Mouse (Mus musculus) thymus, adult 2 months (tissue): ENCODE data around the gene Ecpas. TPM values are rescaled to one million over a fixed set of nuclear protein-coding genes. Genes with fewer than 3 reads are reported as not detected.
A peak's percentile ranks its signal among the peaks of the same experiment; 100 is the strongest.

Experiments
- DNase-seq: peaks from one replicate; pipeline ENCODE4 v3.0.0; 2021
- H3K27ac ChIP-seq: fragments of 200-500 bp; 2 replicates; pipeline ENCODE4 v1.5.1; 2012; ENCODE audit warnings: low read length, control low read depth; ENCODE audit not compliant: control insufficient read depth, insufficient read depth
- H3K27me3 ChIP-seq: fragments of 200-500 bp; 2 replicates; pipeline ENCODE4 v1.6.1; 2012; ENCODE audit warnings: mild to moderate bottlenecking, low read length, moderate library complexity, mixed read lengths; ENCODE audit not compliant: control insufficient read depth, insufficient read depth
- H3K36me3 ChIP-seq: fragments of 200-500 bp; 2 replicates; pipeline ENCODE4 v1.6.1; 2012; ENCODE audit warnings: mild to moderate bottlenecking, low read length, moderate library complexity; ENCODE audit not compliant: control insufficient read depth, insufficient read depth
- H3K4me1 ChIP-seq: fragments of 200-500 bp; replicated peaks from 2 replicates; pipeline ENCODE4 v1.6.1; 2012; ENCODE audit warnings: low read length; ENCODE audit not compliant: control insufficient read depth, insufficient read depth
- H3K4me3 ChIP-seq: fragments of 200-500 bp; 2 replicates; pipeline ENCODE4 v1.5.1; 2012; ENCODE audit warnings: mild to moderate bottlenecking, low read length, control low read depth, moderate library complexity; ENCODE audit not compliant: control insufficient read depth, insufficient read depth
- CTCF ChIP-seq: fragments of 200-500 bp; IDR thresholded peaks from 2 replicates; pipeline ENCODE4 v1.5.1; 2012; ENCODE audit warnings: mild to moderate bottlenecking, control low read depth, low read length, moderate library complexity, borderline replicate concordance; ENCODE audit not compliant: control insufficient read depth, poor library complexity, insufficient read depth; ENCODE audit errors: extremely low read depth
- POLR2A ChIP-seq: fragments of 200-500 bp; IDR thresholded peaks from 2 replicates; pipeline ENCODE4 v1.6.1; 2012; ENCODE audit warnings: mild to moderate bottlenecking, low read length, control low read depth, moderate library complexity; ENCODE audit not compliant: control insufficient read depth, poor library complexity, insufficient read depth; ENCODE audit errors: extremely low read depth
- WGBS: fragments of 180-500 bp; shearing (Covaris S2); methylation state at CpG from one replicate; pipeline ENCODE4 v1.1.7; 2018; 5-methylcytosine and 5-hydroxymethylcytosine counted together
- polyA plus RNA-seq: library from polyadenylated mRNA; depleted of rRNA; stranded (reverse); fragments of >200 nt; gene quantifications from 2 replicates; pipeline ENCODE4 v1.2.3, GENCODE M21; 2012

Gene Ecpas
- polyA plus RNA-seq, 1 experiment = 30.6 TPM

- peak; percentile 48 for DNase-seq
- no peaks in the 10 kb centered on the region for H3K36me3 ChIP-seq
- no peaks in the 10 kb centered on the region; the same call in 1 of the 2 replicates for H3K27me3 ChIP-seq
- WGBS = 3% methylated on average over 50 of the region's 50 CpGs
- TF ChIP-seq POLR2A (no peak), CTCF (0 out of 2 replicates have a peak, but pooled peaks have one; percentile 31)
- H3K4me1 ChIP-seq = peaks cover 14% of the 10 kb centered on the region
- H3K27ac ChIP-seq = no peak within 1 kb of the TSS
- H3K4me3 ChIP-seq = peak within 1 kb of the TSS; percentile 54
These were observed 31.1 kb upstream of the Ecpas start, which contains the start of gene Zkscan16 for GRCm38 (mm10) chr4:58943420-58944205. Gene Zkscan16, plus strand, starts transcription at chr4:58943628.

GRCm38 (mm10) chr4:58942942-58943341 lies 30.4 kb upstream of the Ecpas start:
- TF ChIP-seq CTCF (no peak), POLR2A (no peak)
- Histone ChIP-seq H3K36me3 (no peaks in the 10 kb centered on the region), H3K4me3 (no peak overlapping the region), H3K27me3 (no peaks in the 10 kb centered on the region; the same call in 1 of the 2 replicates), H3K4me1 (peaks cover 14% of the 10 kb centered on the region), H3K27ac (no peak overlapping the region)
- whole genome bisulfite sequencing = 87% methylated on average over 4 of the region's 4 CpGs
- no peak for DNase-seq

GRCm38 (mm10) chr4:58941638-58942037 lies 29.1 kb upstream of the Ecpas start:
- TF ChIP-seq CTCF (no peak), POLR2A (no peak)
- Histone ChIP-seq H3K27me3 (no peaks in the 10 kb centered on the region; the same call in 1 of the 2 replicates), H3K4me3 (no peak overlapping the region), H3K4me1 (peaks cover 14% of the 10 kb centered on the region), H3K36me3 (no peaks in the 10 kb centered on the region), H3K27ac (no peak overlapping the region)
- no peak for DNase-seq

- no peak for TF ChIP-seq CTCF
- WGBS = 89% methylated on average over 3 of the region's 3 CpGs
- Histone ChIP-seq H3K4me3 (no peak overlapping the region), H3K4me1 (peaks cover 3% of the 10 kb centered on the region; the same call in 1 of the 2 replicates), H3K27ac (no peak overlapping the region), H3K36me3 (no peaks in the 10 kb centered on the region), H3K27me3 (no peaks in the 10 kb centered on the region; the same call in 1 of the 2 replicates)
- DNase-seq = no peak
These were observed 23.3 kb upstream of the Ecpas start for GRCm38 (mm10) chr4:58935846-58936245.

GRCm38 (mm10) chr4:58934746-58935476 lies 22.4 kb upstream of the Ecpas start:
- no peaks in the 10 kb centered on the region for H3K36me3 ChIP-seq
- WGBS = 28% methylated on average over 15 of the region's 15 CpGs
- no peak overlapping the region for H3K4me3 ChIP-seq
- H3K27me3 ChIP-seq = no peaks in the 10 kb centered on the region; the same call in 1 of the 2 replicates
- peaks cover 3% of the 10 kb centered on the region; the same call in 1 of the 2 replicates for H3K4me1 ChIP-seq
- peak; percentile 28 for DNase-seq
- TF ChIP-seq CTCF (no peak), POLR2A (no peak)
- H3K27ac ChIP-seq = no peak overlapping the region

GRCm38 (mm10) chr4:58934308-58934707 lies 21.8 kb upstream of the Ecpas start:
- DNase-seq = no peak
- peaks cover 3% of the 10 kb centered on the region; the same call in 1 of the 2 replicates for H3K4me1 ChIP-seq
- no peaks in the 10 kb centered on the region for H3K36me3 ChIP-seq
- no peaks in the 10 kb centered on the region for H3K27me3 ChIP-seq
- 90% methylated on average over 4 of the region's 4 CpGs for WGBS
- no peak for TF ChIP-seq CTCF
- no peak for TF ChIP-seq POLR2A
- no peak overlapping the region for H3K27ac ChIP-seq
- no peak overlapping the region for H3K4me3 ChIP-seq

- H3K27ac ChIP-seq = no peak overlapping the region
- 84% methylated on average over 6 of the region's 6 CpGs for WGBS
- H3K4me3 ChIP-seq = no peak overlapping the region
- peaks cover 3% of the 10 kb centered on the region; the same call in 1 of the 2 replicates for H3K4me1 ChIP-seq
- no peak for DNase-seq
- H3K36me3 ChIP-seq = no peaks in the 10 kb centered on the region
- no peak for TF ChIP-seq CTCF
- no peak for TF ChIP-seq POLR2A
- no peaks in the 10 kb centered on the region for H3K27me3 ChIP-seq
These were observed 20.0 kb upstream of the Ecpas start for GRCm38 (mm10) chr4:58932541-58932940.
